Mouse (Mus musculus) spleen, adult 2 months (tissue): ENCODE measurements around the gene Ercc8.

ENCODE experiments used
- CTCF ChIP-seq: fragments of 200-500 bp; IDR thresholded peaks from 2 replicates; pipeline ENCODE4 v1.5.1; 2011; ENCODE audit warnings: mild to moderate bottlenecking, inconsistent platforms; ENCODE audit not compliant: insufficient read depth, insufficient read length, insufficient replicate concordance; ENCODE audit errors: extremely low read depth
- POLR2A ChIP-seq: fragments of 200-500 bp; IDR thresholded peaks from 2 replicates; pipeline ENCODE4 v1.6.1; 2011; ENCODE audit warnings: low read depth, low read length, inconsistent platforms

DNA sequence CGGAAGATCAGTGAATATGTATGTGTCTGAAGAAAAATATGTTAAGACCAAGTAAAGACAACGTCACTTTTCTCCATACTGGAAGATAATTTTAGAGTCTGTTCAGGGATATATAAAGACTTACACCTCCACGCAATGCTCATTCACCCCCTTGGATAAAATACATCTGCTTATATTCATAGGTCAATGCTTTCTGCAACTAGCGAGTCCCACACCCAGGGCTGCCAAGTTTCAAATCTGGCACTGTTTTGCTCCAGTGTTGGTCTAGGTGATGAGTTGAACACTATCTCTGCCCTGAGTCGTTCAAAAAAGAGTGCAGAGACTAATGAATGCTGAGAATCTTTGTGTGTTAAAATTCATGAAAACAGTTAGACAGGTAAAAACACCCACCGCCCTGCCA lies 47.6 kb upstream of the Ercc8 start:
- TF ChIP-seq CTCF, result no peak
- TF ChIP-seq POLR2A, result no peak
